Mouse (Mus musculus): ENCODE measurements around the gene Gm20695. TPM values are rescaled to one million over a fixed set of nuclear protein-coding genes. Genes with fewer than 3 reads are reported as not detected.
"Not testable (repeated sequence)": the region's sequence is repeated elsewhere in the genome, so short reads cannot be mapped to it uniquely, and the experiment has no call there.

Gm20695 gene
- polyA plus RNA-seq, 1 experiment, result not detected

DNA sequence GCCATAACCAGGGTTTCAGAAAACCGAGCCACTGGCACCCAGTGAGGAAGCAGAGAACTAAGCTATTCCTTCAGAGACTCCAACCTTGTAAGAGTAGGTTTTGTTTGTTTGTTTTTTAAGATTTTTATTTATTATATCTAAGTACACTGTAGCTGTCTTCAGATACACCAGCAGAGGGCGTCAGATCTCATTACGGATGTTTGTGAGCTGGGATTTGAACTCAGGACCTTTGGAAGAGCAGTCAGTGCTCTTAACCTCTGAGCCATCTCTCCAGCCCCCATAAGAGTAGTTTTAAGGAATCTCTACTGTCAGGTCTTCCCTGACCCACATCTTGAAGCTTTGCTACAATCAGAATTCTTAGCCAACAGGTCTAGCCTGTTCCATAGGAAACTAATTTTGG is 36.0 kb upstream of the Gm20695 start:
- Histone ChIP-seq H3K27ac (ENCODE audit: control insufficient read depth, insufficient read depth, low read depth, low read length, poor library complexity) (no peak overlapping the region), H3K4me1 (ENCODE audit: control insufficient read depth, insufficient read depth, low read length) (no peaks in the 10 kb centered on the region), H3K4me3 (replicated peaks; ENCODE audit: control insufficient read depth, low read depth, low read length) (no peak overlapping the region)
- TF ChIP-seq POLR2A (IDR thresholded peaks at IDR 0.05; ENCODE audit: borderline replicate concordance, control insufficient read depth, low read depth, low read length) (no peak), CTCF (IDR thresholded peaks at IDR 0.05; ENCODE audit: control insufficient read depth, insufficient read depth, low read length) (no peak)
- 72% methylated on average over 3 of the region's 3 CpGs for WGBS

- H3K27ac ChIP-seq (ENCODE audit: control insufficient read depth, insufficient read depth, low read depth, low read length, poor library complexity); H3K4me1 ChIP-seq (ENCODE audit: control insufficient read depth, insufficient read depth, low read length); H3K4me3 ChIP-seq (replicated peaks; ENCODE audit: control insufficient read depth, low read depth, low read length): not testable (repeated sequence)
- 88% methylated on average over 13 of the region's 13 CpGs for WGBS
Observed at GRCm38 (mm10) chr16:3851301-3851700, 33.1 kb upstream of the Gm20695 start.

- TF ChIP-seq CTCF (IDR thresholded peaks at IDR 0.05; ENCODE audit: control insufficient read depth, insufficient read depth, low read length) (no peak), POLR2A (IDR thresholded peaks at IDR 0.05; ENCODE audit: borderline replicate concordance, control insufficient read depth, low read depth, low read length) (no peak)
- Histone ChIP-seq H3K4me1 (ENCODE audit: control insufficient read depth, insufficient read depth, low read length) (no peaks in the 10 kb centered on the region), H3K4me3 (replicated peaks; ENCODE audit: control insufficient read depth, low read depth, low read length) (no peak overlapping the region), H3K27ac (ENCODE audit: control insufficient read depth, insufficient read depth, low read depth, low read length, poor library complexity) (no peak overlapping the region)
- 89% methylated on average over 12 of the region's 12 CpGs for WGBS
Observed at GRCm38 (mm10) chr16:3852586-3852985, 31.9 kb upstream of the Gm20695 start.

DNA sequence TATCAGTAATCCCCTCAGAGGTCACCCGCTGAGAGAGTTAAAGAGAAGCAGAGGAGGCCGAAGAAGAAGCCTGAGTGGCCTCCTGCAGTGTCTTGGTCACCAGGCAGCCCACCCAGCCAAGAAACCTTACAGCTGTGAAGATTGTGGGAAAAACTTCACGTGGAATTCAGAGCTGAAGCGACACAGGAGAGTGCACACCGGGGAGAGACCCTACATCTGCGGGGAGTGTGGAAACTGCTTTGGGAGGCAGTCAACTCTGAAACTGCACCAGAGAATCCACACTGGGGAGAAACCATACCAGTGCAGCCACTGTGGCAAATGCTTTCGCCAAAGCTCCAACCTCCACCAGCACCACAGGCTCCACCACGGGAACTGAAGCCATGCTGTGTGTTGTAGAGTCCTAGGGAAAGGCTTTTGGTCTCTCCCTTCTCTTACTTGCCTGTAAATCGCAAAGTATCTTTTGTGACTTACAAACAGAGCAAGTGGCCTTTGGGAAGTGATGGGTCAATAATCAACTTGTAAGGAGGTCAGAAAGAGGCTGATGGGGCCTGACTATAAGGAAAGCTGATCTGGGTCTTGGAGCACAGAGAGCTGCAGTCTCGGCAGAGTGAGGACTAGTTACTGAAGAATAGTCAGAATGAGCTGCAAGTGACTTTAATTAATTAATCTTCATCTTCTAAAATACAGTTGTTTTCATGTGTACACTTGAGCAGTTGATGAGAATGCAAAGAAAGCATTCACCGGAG is 29.8 kb upstream of the Gm20695 start:
- 87% methylated on average over 11 of the region's 11 CpGs for WGBS
- TF ChIP-seq CTCF (IDR thresholded peaks at IDR 0.05; ENCODE audit: control insufficient read depth, insufficient read depth, low read length) (no peak), POLR2A (IDR thresholded peaks at IDR 0.05; ENCODE audit: borderline replicate concordance, control insufficient read depth, low read depth, low read length) (no peak)
- no peaks in the 10 kb centered on the region for H3K4me1 ChIP-seq (ENCODE audit: control insufficient read depth, insufficient read depth, low read length)

DNA sequence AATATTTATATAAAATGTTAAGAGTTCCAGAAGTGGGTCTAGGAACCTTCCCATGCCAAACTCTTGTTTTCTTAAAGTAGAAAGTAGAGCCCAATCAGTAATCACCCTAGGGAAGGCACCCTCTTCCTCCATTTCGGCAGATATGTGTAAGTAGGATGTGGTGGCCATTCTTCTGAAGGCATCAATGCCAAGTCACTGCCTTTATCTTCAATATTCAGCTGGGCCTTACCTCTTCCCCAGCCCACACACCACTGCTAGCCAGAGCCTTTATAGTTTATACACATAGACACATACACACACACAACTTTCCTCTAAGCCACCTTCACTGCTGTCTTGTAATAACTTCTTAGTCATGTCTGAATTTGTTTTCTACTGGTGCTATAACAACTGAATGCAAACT is 28.7 kb upstream of the Gm20695 start:
- TF ChIP-seq CTCF (IDR thresholded peaks at IDR 0.05; ENCODE audit: control insufficient read depth, insufficient read depth, low read length), result no peak
- no peak for TF ChIP-seq POLR2A (IDR thresholded peaks at IDR 0.05; ENCODE audit: borderline replicate concordance, control insufficient read depth, low read depth, low read length)

More for the DNA sequence above, 29.8 kb upstream of the Gm20695 start:
- Histone ChIP-seq H3K27ac (ENCODE audit: control insufficient read depth, insufficient read depth, low read depth, low read length, poor library complexity) (no peak overlapping the region), H3K4me3 (replicated peaks; ENCODE audit: control insufficient read depth, low read depth, low read length) (no peak overlapping the region)

DNA sequence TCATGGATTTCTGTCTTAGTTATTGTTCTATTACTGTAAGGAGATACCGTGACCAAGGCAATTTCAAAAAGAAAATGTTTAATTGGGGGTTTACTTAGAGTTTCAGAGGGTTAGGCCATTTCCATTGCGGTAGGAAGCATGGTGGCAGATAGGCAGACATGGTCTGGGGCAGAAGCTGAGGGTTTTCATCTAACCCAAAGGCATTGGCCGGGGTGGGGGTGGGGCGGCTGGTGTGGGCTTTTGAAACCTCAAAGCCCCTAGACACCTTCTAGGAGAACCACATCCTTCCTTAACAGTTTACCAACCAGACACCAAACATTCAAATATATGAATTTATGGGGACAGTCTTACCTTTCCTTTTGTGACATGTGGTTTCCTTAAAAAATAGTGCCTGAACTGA is 25.2 kb upstream of the Gm20695 start:
- Histone ChIP-seq H3K4me1 (ENCODE audit: control insufficient read depth, insufficient read depth, low read length) (no peaks in the 10 kb centered on the region), H3K27ac (ENCODE audit: control insufficient read depth, insufficient read depth, low read depth, low read length, poor library complexity) (no peak overlapping the region), H3K4me3 (replicated peaks; ENCODE audit: control insufficient read depth, low read depth, low read length) (no peak overlapping the region)
- TF ChIP-seq CTCF (IDR thresholded peaks at IDR 0.05; ENCODE audit: control insufficient read depth, insufficient read depth, low read length) (no peak), POLR2A (IDR thresholded peaks at IDR 0.05; ENCODE audit: borderline replicate concordance, control insufficient read depth, low read depth, low read length) (no peak)
- 35% methylated on average over 4 of the region's 4 CpGs for WGBS

More for the DNA sequence above, 28.7 kb upstream of the Gm20695 start:
- no peak overlapping the region for H3K4me3 ChIP-seq (replicated peaks; ENCODE audit: control insufficient read depth, low read depth, low read length)
- no peak overlapping the region for H3K27ac ChIP-seq (ENCODE audit: control insufficient read depth, insufficient read depth, low read depth, low read length, poor library complexity)
- WGBS, result 41% methylated on average over 1 of the region's 1 CpGs
- no peaks in the 10 kb centered on the region for H3K4me1 ChIP-seq (ENCODE audit: control insufficient read depth, insufficient read depth, low read length)

- no peaks in the 10 kb centered on the region; the same call in 1 of the 2 replicates for H3K4me1 ChIP-seq (ENCODE audit: control insufficient read depth, insufficient read depth, low read length)
- no peak for TF ChIP-seq POLR2A (IDR thresholded peaks at IDR 0.05; ENCODE audit: borderline replicate concordance, control insufficient read depth, low read depth, low read length)
- TF ChIP-seq CTCF (IDR thresholded peaks at IDR 0.05; ENCODE audit: control insufficient read depth, insufficient read depth, low read length), result no peak
- peak overlapping the region; percentile 88 for H3K4me3 ChIP-seq (replicated peaks; ENCODE audit: control insufficient read depth, low read depth, low read length)
- 1% methylated on average over 16 of the region's 16 CpGs for WGBS
- peak overlapping the region; percentile 73 for H3K27ac ChIP-seq (ENCODE audit: control insufficient read depth, insufficient read depth, low read depth, low read length, poor library complexity)
Observed at GRCm38 (mm10) chr16:3871815-3872214, 12.6 kb upstream of the Gm20695 start.

GRCm38 (mm10) chr16:3872216-3873047 is 12.0 kb upstream of the Gm20695 start, which contains the start of gene Naa60:
Naa60 (plus strand) TSS chr16:3872375.
- WGBS, result 3% methylated on average over 47 of the region's 47 CpGs
- H3K4me1 ChIP-seq (ENCODE audit: control insufficient read depth, insufficient read depth, low read length), result no peaks in the 10 kb centered on the region; the same call in 1 of the 2 replicates
- TF ChIP-seq POLR2A (IDR thresholded peaks at IDR 0.05; ENCODE audit: borderline replicate concordance, control insufficient read depth, low read depth, low read length), result no peak; the same call in 1 of the 2 replicates
- TF ChIP-seq CTCF (IDR thresholded peaks at IDR 0.05; ENCODE audit: control insufficient read depth, insufficient read depth, low read length), result no peak

More at GRCm38 (mm10) chr16:3872216-3873047, 12.0 kb upstream of the Gm20695 start, which contains the start of gene Naa60:
- Histone ChIP-seq H3K4me3 (replicated peaks; ENCODE audit: control insufficient read depth, low read depth, low read length) (peak within 1 kb of the TSS; percentile 88), H3K27ac (ENCODE audit: control insufficient read depth, insufficient read depth, low read depth, low read length, poor library complexity) (peak within 1 kb of the TSS; percentile 73)
